In genomic region chr11:98052989-98053834, GRCm38 (mm10) we compare ENCODE assay signal across 8 mouse cellular contexts. TPM values are rescaled to one million over a fixed set of nuclear protein-coding genes. Genes with fewer than 3 reads are reported as not detected.
DNase-seq lines count a peak whose midpoint lies in the region; ATAC-seq lines count a peak whose summit lies in the region.

Gene Stac2, minus strand, starts transcription at chr11:98053462.

- DNase-seq in T-cell, adult 2 months (ENCODE audit: low spot score), result peak; percentile 26
- DNase-seq in cerebellum, adult 11-12 months, result peak; percentile 84
- DNase-seq in left cerebral cortex, postnatal 10 days (ENCODE audit: extremely low spot score in 1 of 2, low spot score in 2 of 2), result peak; percentile 49 to 82
- DNase-seq in lung, postnatal 4 days, result peak; percentile 71 to 81
- peak; percentile 70 for DNase-seq in right cerebral cortex, postnatal 25 days
- no peak for DNase-seq in adipocyte (ENCODE audit: low spot score)

- intact Hi-C loops in left cerebral cortex, postnatal 10 days (cut with DNase I), result no loop called here

- peaks cover 28% of the 10 kb centered on the region for H3K27me3 ChIP-seq in forebrain, embryonic 16.5 days (replicated peaks; ENCODE audit: control insufficient read depth, insufficient read depth, low read length)
- H3K27me3 ChIP-seq in hindbrain, embryonic 13.5 days, result peaks cover 63% of the 10 kb centered on the region

- peak; percentile 78 for ATAC-seq in forebrain, embryonic 16.5 days
- peak; percentile 80 for ATAC-seq in hindbrain, embryonic 13.5 days (ENCODE audit: low FRiP score)

- H3K36me3 ChIP-seq in forebrain, embryonic 16.5 days (ENCODE audit: control insufficient read depth, insufficient read depth), result no peaks in the 10 kb centered on the region
- H3K36me3 ChIP-seq in hindbrain, embryonic 13.5 days, result no peaks in the 10 kb centered on the region

- peak within 1 kb of the TSS; percentile 65 for H3K9ac ChIP-seq in forebrain, embryonic 16.5 days (replicated peaks; ENCODE audit: low read depth, low read length)
- peak within 1 kb of the TSS; percentile 77 for H3K9ac ChIP-seq in hindbrain, embryonic 13.5 days

- peak within 1 kb of the TSS; percentile 55 for H3K4me3 ChIP-seq in forebrain, embryonic 16.5 days (replicated peaks; ENCODE audit: low read length)
- peak within 1 kb of the TSS; percentile 55 for H3K4me3 ChIP-seq in hindbrain, embryonic 13.5 days

- H3K27ac ChIP-seq in forebrain, embryonic 16.5 days (ENCODE audit: low read length), result peak within 1 kb of the TSS; percentile 58
- peak within 1 kb of the TSS; percentile 67 for H3K27ac ChIP-seq in hindbrain, embryonic 13.5 days

- 1% methylated on average over 34 of the region's 48 CpGs for WGBS in forebrain, embryonic 16.5 days
- WGBS in hindbrain, embryonic 13.5 days, result 2% methylated on average over 39 of the region's 48 CpGs

- peaks cover 28% of the 10 kb centered on the region for H3K4me1 ChIP-seq in forebrain, embryonic 16.5 days (replicated peaks; ENCODE audit: control insufficient read depth, insufficient read depth, low read length)
- peaks cover 41% of the 10 kb centered on the region for H3K4me1 ChIP-seq in hindbrain, embryonic 13.5 days (replicated peaks)

- H3K9me3 ChIP-seq in forebrain, embryonic 16.5 days (ENCODE audit: control insufficient read depth, low read length), result no peaks in the 10 kb centered on the region
- H3K9me3 ChIP-seq in hindbrain, embryonic 13.5 days, result no peaks in the 10 kb centered on the region

- H3K4me2 ChIP-seq in forebrain, embryonic 16.5 days (ENCODE audit: low read length), result peak within 1 kb of the TSS; percentile 51
- peak within 1 kb of the TSS; percentile 69 for H3K4me2 ChIP-seq in hindbrain, embryonic 13.5 days

RNA-seq across cellular contexts. Expression of gene Stac2, which starts in this region (rescaled TPM):
- polyA plus RNA-seq in forebrain, embryonic 16.5 days (2015; fragmentation: Nextera tagmentation; extraction: Ambion mirVana), result 3.4 and 5.4 TPM in 2 replicates
- 4.2 and 5.2 TPM in 2 replicates for polyA plus RNA-seq in hindbrain, embryonic 13.5 days (2015; fragmentation: Nextera tagmentation; extraction: Ambion mirVana)
- total RNA-seq in left cerebral cortex, postnatal 10 days (2021), result 10 to 100 TPM; 15.3 to 17.7 TPM
